Mouse (Mus musculus) thymus, postnatal 36 days (tissue): ENCODE data around the gene Slc12a5.

Source experiments
- DNase-seq, 2 experiments: peaks; one replicate each; pipeline ENCODE4 v3.0.0; 2022; ENCODE audit warnings: mixed read lengths in 2 of 2

Slc12a5 gene

GRCm38 (mm10) chr2:165034131-165035057 lies 73.8 kb downstream of the Slc12a5 start, which contains the start of gene Ncoa5:
Gene Ncoa5 (minus strand): TSS chr2:165034867.
- DNase-seq: peak; percentile 98 to 99

GRCm38 (mm10) chr2:165035058-165035431 lies 74.4 kb downstream of the Slc12a5 start:
- DNase-seq: no peak

- DNase-seq: no peak
These were observed 76.8 kb downstream of the Slc12a5 start for GRCm38 (mm10) chr2:165037415-165037814.

- no peak for DNase-seq
These were observed 81.5 kb downstream of the Slc12a5 start for GRCm38 (mm10) chr2:165042126-165042525.

- DNase-seq: no peak
These were observed 82.6 kb downstream of the Slc12a5 start for GRCm38 (mm10) chr2:165043090-165043636.

GRCm38 (mm10) chr2:165043729-165044128 lies 83.1 kb downstream of the Slc12a5 start:
- no peak for DNase-seq

- no peak for DNase-seq
These were observed 88.4 kb downstream of the Slc12a5 start for GRCm38 (mm10) chr2:165049044-165049443.
